Mouse (Mus musculus): Measurements from ENCODE around the gene Cd302. TPM values are rescaled to one million over a fixed set of nuclear protein-coding genes. Genes with fewer than 3 reads are reported as not detected.

Gene Cd302
- polyA plus RNA-seq (2015; fragmentation: Nextera tagmentation; extraction: Ambion mirVana), result 55.3 and 63.3 TPM in 2 replicates

DNA sequence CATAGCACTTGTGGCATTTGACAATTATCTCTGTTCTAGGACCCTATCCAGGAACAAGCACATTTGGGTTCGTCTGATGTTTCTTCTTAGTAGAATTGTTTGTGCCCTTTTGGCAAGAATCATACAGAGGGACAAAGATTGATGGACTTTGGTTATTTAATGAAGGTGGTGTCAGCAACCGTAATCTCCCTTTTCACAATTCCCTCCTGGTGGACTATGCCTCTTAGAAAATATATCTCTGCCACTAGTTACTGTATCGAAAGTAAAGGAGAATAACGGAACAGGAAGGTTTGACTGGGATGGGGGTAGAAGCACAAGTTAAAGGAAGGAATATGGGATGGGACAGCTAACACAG lies at the start of gene Cd302:
Cd302 (minus strand) TSS at position 22 of the 355 bp plus-strand sequence.
- H3K4me1 ChIP-seq (replicated peaks), result peaks cover 10% of the 10 kb centered on the region
- DNase-seq, result no peak
- 0 out of 2 replicates have a peak, but pooled peaks cover 5% of the 10 kb centered on the region for H3K9me3 ChIP-seq (replicated peaks)
- 28% methylated on average over 4 of the region's 4 CpGs for WGBS (ENCODE audit: insufficient replicate concordance)
- ATAC-seq (ENCODE audit: low read depth), result 0 out of 2 replicates have a peak, but pooled peaks have one; percentile 5
- H3K27me3 ChIP-seq, result peaks cover 26% of the 10 kb centered on the region
- peak within 1 kb of the TSS; percentile 68 for H3K27ac ChIP-seq
- H3K36me3 ChIP-seq, result no peaks in the 10 kb centered on the region
- H3K9ac ChIP-seq, result peak within 1 kb of the TSS; percentile 57
- peak within 1 kb of the TSS; percentile 53 for H3K4me3 ChIP-seq (replicated peaks)
- peak within 1 kb of the TSS; percentile 61 for H3K4me2 ChIP-seq

DNA sequence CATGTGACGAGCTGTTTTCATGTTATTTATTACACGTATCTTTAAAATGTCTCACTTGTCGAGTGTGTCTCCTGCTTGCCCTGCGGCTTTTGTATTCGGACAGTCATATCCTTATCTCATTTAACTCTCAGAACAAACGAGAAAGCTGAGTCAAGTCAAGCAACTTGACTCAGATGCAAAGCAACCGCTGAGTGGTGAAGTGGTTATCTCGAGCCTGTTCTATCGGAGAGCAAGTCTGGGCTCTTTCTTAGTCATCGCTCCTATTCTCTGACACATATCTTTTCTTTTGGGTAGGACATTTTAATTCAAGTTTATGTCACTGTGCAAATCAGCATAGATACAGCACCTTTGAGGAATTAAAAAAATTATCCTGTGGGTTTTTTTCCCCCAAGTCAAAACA lies 44.4 kb upstream of the Cd302 start:
- Histone ChIP-seq H3K27me3 (no peaks in the 10 kb centered on the region), H3K36me3 (no peaks in the 10 kb centered on the region), H3K9ac (no peak overlapping the region), H3K4me3 (replicated peaks) (no peak overlapping the region), H3K4me1 (replicated peaks) (no peaks in the 10 kb centered on the region), H3K4me2 (no peak overlapping the region), H3K9me3 (replicated peaks) (no peaks in the 10 kb centered on the region), H3K27ac (no peak overlapping the region)
- ATAC-seq (ENCODE audit: low read depth), result no peak
- peak; percentile 11 for DNase-seq
- WGBS (ENCODE audit: insufficient replicate concordance), result 54% methylated on average over 10 of the region's 10 CpGs

DNA sequence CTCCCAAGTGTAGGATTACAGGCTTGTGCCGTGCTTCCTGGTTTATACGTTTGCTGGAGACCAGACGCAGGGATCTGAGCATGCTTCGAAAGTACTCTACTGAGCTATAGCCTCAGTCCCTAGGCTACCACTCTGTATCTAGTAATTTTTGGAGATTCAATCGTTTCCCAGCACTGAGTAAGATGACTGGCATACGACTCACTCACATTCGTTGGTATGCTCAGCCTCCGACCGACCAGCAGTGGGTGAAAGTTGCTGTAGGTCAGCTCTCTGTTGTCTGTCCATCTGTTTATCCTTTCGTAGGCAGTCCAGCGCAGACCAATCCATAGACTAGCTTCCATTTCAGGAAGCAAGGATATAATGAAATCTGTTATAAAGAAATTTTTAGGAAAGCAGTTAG lies 43.3 kb upstream of the Cd302 start:
- WGBS (ENCODE audit: insufficient replicate concordance), result 82% methylated on average over 11 of the region's 11 CpGs

DNA sequence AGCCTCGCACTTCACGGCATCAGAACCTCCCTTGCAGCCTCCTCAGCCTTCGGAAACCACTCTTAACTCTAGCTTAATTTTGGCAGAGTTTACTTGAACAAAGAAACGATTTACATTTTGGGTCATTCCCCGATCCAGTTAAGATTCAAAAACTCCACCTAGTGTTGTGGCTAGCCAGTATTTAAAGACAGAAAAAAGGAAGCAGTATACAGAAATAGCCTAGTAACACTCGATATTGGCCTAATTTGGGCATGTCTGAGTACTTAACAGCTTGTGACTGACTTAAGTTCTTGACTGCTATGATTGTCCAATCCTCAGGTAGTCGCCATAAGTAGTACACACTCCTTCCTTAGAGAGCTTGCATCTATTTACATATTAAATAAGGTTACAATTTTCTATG lies 42.7 kb upstream of the Cd302 start:
- Histone ChIP-seq H3K9me3 (replicated peaks) (no peaks in the 10 kb centered on the region), H3K36me3 (no peaks in the 10 kb centered on the region), H3K27ac (no peak overlapping the region), H3K4me2 (no peak overlapping the region), H3K9ac (no peak overlapping the region), H3K4me1 (replicated peaks) (no peaks in the 10 kb centered on the region), H3K27me3 (no peaks in the 10 kb centered on the region), H3K4me3 (replicated peaks) (no peak overlapping the region)
- DNase-seq (no peak), ATAC-seq (ENCODE audit: low read depth) (no peak)
- WGBS (ENCODE audit: insufficient replicate concordance), result 62% methylated on average over 7 of the region's 7 CpGs

More for the DNA sequence above, 43.3 kb upstream of the Cd302 start:
- no peak overlapping the region for H3K4me2 ChIP-seq
- ATAC-seq (ENCODE audit: low read depth) (no peak), DNase-seq (no peak)
- no peak overlapping the region for H3K9ac ChIP-seq
- H3K27me3 ChIP-seq, result no peaks in the 10 kb centered on the region
- no peaks in the 10 kb centered on the region for H3K36me3 ChIP-seq
- H3K4me3 ChIP-seq (replicated peaks), result no peak overlapping the region
- no peak overlapping the region for H3K27ac ChIP-seq
- H3K9me3 ChIP-seq (replicated peaks), result no peaks in the 10 kb centered on the region
- H3K4me1 ChIP-seq (replicated peaks), result no peaks in the 10 kb centered on the region

DNA sequence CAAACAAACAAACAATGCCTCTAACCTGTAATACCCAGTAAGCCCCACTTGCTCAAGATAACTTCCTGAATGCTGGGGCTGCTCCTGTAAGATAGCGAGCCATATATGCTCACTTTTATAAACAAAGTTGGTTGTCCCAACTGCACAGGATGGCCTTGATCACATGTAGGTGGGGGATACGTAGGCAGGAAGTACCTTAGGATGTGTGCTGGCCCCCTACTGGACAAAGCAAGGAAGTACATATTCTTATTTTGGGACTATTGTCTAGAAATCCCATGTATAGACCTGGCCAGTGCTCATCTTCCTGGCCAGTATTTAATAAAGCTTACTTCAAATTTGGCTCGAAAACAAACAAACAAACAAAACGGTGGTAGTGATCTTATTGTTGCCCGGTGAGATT lies 39.1 kb upstream of the Cd302 start:
- no peak overlapping the region for H3K4me2 ChIP-seq
- no peak for ATAC-seq (ENCODE audit: low read depth)
- no peak overlapping the region for H3K9ac ChIP-seq
- DNase-seq, result no peak
- no peak overlapping the region for H3K27ac ChIP-seq
- no peaks in the 10 kb centered on the region for H3K27me3 ChIP-seq
- no peaks in the 10 kb centered on the region for H3K4me1 ChIP-seq (replicated peaks)
- no peak overlapping the region for H3K4me3 ChIP-seq (replicated peaks)
- WGBS (ENCODE audit: insufficient replicate concordance), result 53% methylated on average over 5 of the region's 5 CpGs
- H3K9me3 ChIP-seq (replicated peaks), result no peaks in the 10 kb centered on the region
- H3K36me3 ChIP-seq, result no peaks in the 10 kb centered on the region

DNA sequence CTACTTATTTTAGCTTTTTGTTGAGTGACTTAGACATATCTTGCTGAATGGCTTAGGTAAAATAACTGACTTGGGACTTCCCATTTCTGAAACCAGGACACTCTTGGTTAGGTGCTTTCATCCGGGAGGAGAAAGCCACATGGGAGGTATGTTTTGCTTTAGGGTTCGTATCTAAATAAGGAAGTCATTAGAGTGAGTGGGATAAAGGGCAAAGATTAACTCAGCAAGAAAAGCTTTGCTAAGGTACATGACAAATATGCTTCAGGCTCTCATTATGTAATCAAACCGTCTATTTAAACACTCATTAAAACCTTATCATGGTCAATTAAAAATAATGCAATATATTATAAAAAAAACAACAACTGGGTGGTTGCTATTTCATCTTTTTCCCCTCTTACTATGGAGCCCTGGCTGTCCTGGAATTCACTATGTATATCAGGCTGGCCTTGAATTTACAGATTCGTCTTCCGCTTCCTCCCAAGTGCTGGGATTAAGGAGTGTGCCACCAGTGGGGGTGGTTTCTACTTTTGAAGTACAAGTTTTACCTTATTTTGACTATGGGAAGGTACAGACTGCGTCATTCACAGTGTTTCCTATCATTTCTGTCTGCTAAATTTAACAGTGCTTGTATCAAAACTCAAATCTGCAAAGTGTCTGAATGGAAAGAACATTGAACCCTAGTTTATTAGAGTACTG lies 37.9 kb upstream of the Cd302 start:
- Histone ChIP-seq H3K27me3 (no peaks in the 10 kb centered on the region), H3K9ac (no peak overlapping the region), H3K4me3 (replicated peaks) (no peak overlapping the region), H3K36me3 (no peaks in the 10 kb centered on the region), H3K27ac (no peak overlapping the region), H3K4me1 (replicated peaks) (no peaks in the 10 kb centered on the region), H3K9me3 (replicated peaks) (no peaks in the 10 kb centered on the region), H3K4me2 (no peak overlapping the region)
- ATAC-seq (ENCODE audit: low read depth), result no peak
- DNase-seq, result no peak
- WGBS (ENCODE audit: insufficient replicate concordance), result 66% methylated on average over 6 of the region's 6 CpGs

DNA sequence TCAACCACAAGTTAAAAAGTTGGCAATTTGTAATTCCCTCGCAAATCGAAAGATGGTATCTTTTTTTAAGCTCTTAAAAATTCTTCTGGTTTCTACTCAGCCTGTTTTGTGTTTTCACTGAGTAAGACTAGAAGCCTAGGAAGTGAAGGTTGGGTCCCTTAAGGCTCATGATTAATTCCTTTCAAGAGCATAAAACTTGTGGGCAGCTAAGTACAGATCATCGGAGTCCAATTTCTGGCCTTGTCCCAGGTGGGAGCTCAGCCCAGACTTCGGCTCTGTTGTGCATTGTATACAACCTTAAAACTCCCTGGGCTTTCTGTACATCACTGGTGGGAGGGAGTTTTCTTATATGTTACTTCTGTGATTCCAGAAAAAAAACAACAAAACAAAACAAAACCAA lies 19.5 kb upstream of the Cd302 start:
- Histone ChIP-seq H3K4me1 (replicated peaks) (no peaks in the 10 kb centered on the region), H3K27me3 (no peaks in the 10 kb centered on the region), H3K36me3 (peaks cover 2% of the 10 kb centered on the region; the same call in 1 of the 2 replicates), H3K27ac (no peak overlapping the region), H3K4me3 (replicated peaks) (no peak overlapping the region), H3K9me3 (replicated peaks) (no peaks in the 10 kb centered on the region), H3K9ac (no peak overlapping the region), H3K4me2 (no peak overlapping the region)
- whole genome bisulfite sequencing (ENCODE audit: insufficient replicate concordance), result 78% methylated on average over 4 of the region's 4 CpGs
- DNase-seq (no peak), ATAC-seq (ENCODE audit: low read depth) (no peak)

DNA sequence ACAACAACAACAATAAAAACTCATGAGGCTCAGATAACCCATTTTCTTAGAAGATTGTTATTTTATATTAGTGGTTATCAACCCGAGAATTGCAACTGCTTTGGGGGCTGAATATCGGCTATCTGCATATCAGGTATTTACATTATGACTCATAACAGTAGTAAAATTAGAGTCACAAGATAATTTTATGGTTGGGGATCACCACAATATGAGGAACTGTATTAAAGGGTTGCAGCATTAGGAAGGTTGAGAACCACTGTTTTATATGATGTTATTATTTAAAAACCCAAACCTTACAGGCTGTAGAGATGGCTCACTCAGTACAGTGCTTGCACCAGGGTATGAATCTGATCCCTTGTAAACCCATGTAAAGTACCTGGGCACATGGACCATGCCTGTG lies 15.0 kb upstream of the Cd302 start:
- ATAC-seq (ENCODE audit: low read depth) (no peak), DNase-seq (no peak)
- Histone ChIP-seq H3K27ac (no peak overlapping the region), H3K4me3 (replicated peaks) (no peak overlapping the region), H3K4me1 (replicated peaks) (no peaks in the 10 kb centered on the region), H3K4me2 (no peak overlapping the region), H3K27me3 (no peaks in the 10 kb centered on the region), H3K9me3 (replicated peaks) (no peaks in the 10 kb centered on the region), H3K9ac (no peak overlapping the region), H3K36me3 (peaks cover 7% of the 10 kb centered on the region)
- 69% methylated on average over 2 of the region's 2 CpGs for WGBS (ENCODE audit: insufficient replicate concordance)

DNA sequence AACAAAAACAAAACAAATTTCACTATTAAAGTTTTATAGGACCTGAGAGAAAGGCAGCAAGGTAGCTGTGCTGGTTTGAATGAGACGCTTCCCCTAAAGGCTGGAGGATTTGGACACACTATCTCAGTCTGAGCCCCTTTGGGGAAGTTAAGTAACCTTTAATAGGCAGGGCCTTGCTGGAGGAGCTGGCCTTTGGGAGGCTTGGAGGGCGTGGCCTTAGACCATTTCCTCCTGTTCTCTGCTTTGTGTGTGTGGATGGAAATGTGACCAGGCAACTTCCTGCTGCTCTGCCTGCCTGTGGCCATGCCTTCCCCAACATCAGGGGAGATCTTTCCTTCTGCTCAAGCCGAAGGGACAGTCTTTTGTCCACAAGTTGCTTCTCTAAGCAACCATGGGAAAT lies 14.0 kb upstream of the Cd302 start:
- Histone ChIP-seq H3K27me3 (no peaks in the 10 kb centered on the region), H3K9ac (no peak overlapping the region), H3K4me1 (replicated peaks) (no peaks in the 10 kb centered on the region), H3K27ac (no peak overlapping the region), H3K4me3 (replicated peaks) (no peak overlapping the region), H3K4me2 (no peak overlapping the region), H3K36me3 (peaks cover 7% of the 10 kb centered on the region), H3K9me3 (replicated peaks) (no peaks in the 10 kb centered on the region)
- DNase-seq (no peak), ATAC-seq (ENCODE audit: low read depth) (no peak)
- WGBS (ENCODE audit: insufficient replicate concordance), result 42% methylated on average over 3 of the region's 3 CpGs

DNA sequence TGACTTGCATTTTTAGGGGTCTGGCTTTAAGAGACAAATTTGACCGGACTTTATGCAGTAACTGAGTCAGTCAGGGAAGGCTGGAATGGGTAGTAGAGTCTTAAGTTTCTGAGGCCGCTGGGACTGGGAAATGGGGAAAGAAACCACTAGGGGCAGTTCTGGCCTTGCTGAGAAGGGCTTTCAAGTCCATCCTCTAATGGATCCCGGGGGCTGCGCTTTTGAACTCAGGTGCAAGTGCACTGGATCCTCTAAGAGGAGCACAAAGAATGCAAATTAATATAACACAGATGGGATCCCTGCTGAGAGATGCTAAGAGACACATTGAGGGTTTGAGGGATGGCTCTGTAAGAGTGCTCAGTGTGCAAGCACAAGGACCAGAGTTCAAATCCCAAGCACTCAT lies 7.1 kb upstream of the Cd302 start:
- Histone ChIP-seq H3K36me3 (peaks cover 3% of the 10 kb centered on the region; the same call in 1 of the 2 replicates), H3K27ac (no peak overlapping the region), H3K4me2 (no peak overlapping the region), H3K4me1 (replicated peaks) (no peaks in the 10 kb centered on the region), H3K4me3 (replicated peaks) (no peak overlapping the region), H3K27me3 (no peaks in the 10 kb centered on the region), H3K9ac (no peak overlapping the region), H3K9me3 (replicated peaks) (no peaks in the 10 kb centered on the region)
- DNase-seq, result no peak
- no peak for ATAC-seq (ENCODE audit: low read depth)
- 58% methylated on average over 4 of the region's 4 CpGs for WGBS (ENCODE audit: insufficient replicate concordance)

DNA sequence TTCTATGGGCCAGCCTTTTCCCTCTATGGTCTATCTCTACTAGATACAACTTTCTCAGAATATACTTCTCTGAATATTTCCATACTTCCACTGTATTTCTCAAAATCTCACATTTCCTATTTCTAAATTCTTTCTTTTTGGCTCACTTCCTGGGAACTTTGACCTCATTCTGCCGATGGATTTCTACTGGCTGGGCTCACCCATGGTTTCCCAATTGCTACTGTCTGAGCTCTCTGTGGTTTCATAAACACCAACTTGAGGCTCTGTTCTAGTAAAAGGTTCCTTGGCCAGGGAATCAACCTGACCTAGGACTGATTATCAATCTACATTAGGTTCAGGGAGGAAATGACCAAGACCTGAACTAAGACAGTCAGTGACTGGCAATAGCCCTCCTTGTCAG lies 5.2 kb upstream of the Cd302 start:
- H3K4me3 ChIP-seq (replicated peaks), result no peak overlapping the region
- DNase-seq (no peak), ATAC-seq (ENCODE audit: low read depth) (no peak)
- H3K9me3 ChIP-seq (replicated peaks), result 0 out of 2 replicates have a peak, but pooled peaks cover 5% of the 10 kb centered on the region
- no peak overlapping the region for H3K27ac ChIP-seq
- H3K4me2 ChIP-seq, result no peak overlapping the region
- H3K4me1 ChIP-seq (replicated peaks), result 0 out of 2 replicates have a peak, but pooled peaks cover 3% of the 10 kb centered on the region
- peaks cover 7% of the 10 kb centered on the region for H3K27me3 ChIP-seq
- no peak overlapping the region for H3K9ac ChIP-seq
- H3K36me3 ChIP-seq, result no peaks in the 10 kb centered on the region
- WGBS (ENCODE audit: insufficient replicate concordance), result 49% methylated on average over 1 of the region's 1 CpGs

DNA sequence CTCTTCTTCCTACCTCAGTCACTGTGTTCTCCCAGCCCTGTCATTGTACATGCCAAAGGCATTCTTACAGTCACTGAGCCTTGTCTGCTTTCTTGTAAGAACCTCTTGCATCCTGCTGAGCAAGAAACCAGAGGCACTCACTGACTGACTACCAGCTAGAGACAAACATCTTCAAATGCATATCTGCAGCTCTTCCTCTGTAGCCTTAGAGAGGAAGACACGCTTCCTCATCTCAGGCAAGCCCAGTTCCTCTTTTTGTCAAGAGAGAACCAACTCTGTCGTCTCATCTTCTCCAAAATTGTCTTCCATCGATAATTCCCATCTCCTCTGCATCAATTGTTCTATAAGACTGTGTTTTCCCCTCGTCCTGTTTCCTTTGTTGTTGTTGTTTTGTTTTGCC lies 4.3 kb upstream of the Cd302 start:
- ATAC-seq (ENCODE audit: low read depth) (no peak), DNase-seq (no peak)
- H3K9me3 ChIP-seq (replicated peaks), result 0 out of 2 replicates have a peak, but pooled peaks cover 5% of the 10 kb centered on the region
- H3K27me3 ChIP-seq, result peaks cover 15% of the 10 kb centered on the region
- no peak overlapping the region for H3K27ac ChIP-seq
- H3K4me3 ChIP-seq (replicated peaks), result no peak overlapping the region
- no peaks in the 10 kb centered on the region for H3K36me3 ChIP-seq
- H3K4me1 ChIP-seq (replicated peaks), result peaks cover 8% of the 10 kb centered on the region; the same call in 1 of the 2 replicates
- no peak overlapping the region for H3K4me2 ChIP-seq
- no peak overlapping the region for H3K9ac ChIP-seq
- WGBS (ENCODE audit: insufficient replicate concordance), result 24% methylated on average over 4 of the region's 4 CpGs

All from liver, embryonic 13.5 days (tissue).